Mouse (Mus musculus) c-Kit-positive CD71-positive TER-119-positive erythroid progenitor cells, embryonic 14.5 days (primary cell): Measurements from ENCODE around the gene Hmces.
"Not testable (repeated sequence)": the region's sequence is repeated elsewhere in the genome, so short reads cannot be mapped to it uniquely, and the experiment has no call there.

Experiments
- DNase-seq: peaks from one replicate; pipeline ENCODE4 v3.0.0-alpha.2; 2013; ENCODE audit warnings: low spot score

Hmces gene

GRCm38 (mm10) chr6:87914326-87915102 lies 779 bp downstream of the Hmces start:
- DNase-seq = peak; percentile 34

DNA sequence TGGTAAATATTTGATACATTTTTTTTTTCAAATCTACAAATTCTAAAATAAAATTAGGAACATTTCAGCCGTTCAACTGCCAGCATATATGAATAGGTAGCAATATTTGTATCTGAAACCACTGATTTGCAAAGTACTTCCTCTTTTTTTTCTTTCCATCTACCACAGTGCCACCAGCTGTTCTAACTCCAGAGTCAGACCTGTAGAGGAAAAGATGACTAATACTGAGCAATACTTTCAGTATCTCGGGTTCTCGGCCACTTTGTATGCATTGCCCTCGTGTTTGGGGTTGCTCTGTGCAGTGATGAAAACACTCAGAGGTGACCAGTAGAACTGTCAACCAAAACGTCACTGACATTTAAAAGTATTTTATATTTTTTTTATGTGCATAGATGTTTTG lies 2.2 kb downstream of the Hmces start:
- DNase-seq = no peak

- DNase-seq = no peak
Observed at GRCm38 (mm10) chr6:87921201-87921600, 7.5 kb downstream of the Hmces start.

DNA sequence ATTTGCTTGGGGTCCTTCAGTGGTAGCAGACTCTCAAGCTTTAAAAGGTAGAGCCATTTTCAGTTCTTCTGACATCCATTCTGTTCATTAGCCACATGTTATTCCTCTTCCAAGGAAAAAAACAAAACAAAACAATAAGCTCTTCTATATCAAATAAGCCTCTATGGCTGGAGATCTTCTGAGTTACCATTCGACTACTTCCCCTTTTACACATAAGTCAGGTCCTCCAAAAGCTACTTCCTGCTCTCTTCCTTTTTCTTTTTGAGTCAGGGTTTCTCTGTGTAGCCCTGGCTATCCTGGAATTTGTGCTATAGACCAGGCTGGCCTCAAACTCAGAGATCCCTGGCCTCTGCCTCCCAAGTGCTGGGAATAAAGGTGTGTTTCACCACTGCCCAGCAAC lies 9.9 kb downstream of the Hmces start:
- no peak for DNase-seq

DNA sequence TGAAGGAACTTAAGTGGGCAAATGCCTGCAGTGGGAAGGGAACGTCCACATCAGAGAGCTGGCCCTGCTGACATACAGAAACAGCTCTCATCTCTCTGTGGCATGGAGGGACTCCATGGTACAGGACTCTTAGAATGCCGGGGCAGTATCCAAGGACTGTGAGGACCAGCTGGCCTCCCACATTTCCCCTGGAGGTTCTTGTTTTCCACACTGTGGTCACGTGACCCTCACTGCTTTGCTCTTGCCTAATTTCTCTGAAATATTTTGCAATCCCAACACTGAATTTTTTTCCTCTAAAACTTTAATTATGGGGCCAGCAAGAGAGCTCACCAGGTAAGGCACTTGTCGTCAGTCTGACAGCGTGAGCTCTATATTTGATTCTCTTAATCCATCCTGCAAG lies 21.3 kb downstream of the Hmces start:
- DNase-seq = no peak

GRCm38 (mm10) chr6:87937178-87937788 lies 23.5 kb downstream of the Hmces start:
- DNase-seq = no peak

GRCm38 (mm10) chr6:87938941-87939340 lies 25.2 kb downstream of the Hmces start:
- no peak for DNase-seq

DNA sequence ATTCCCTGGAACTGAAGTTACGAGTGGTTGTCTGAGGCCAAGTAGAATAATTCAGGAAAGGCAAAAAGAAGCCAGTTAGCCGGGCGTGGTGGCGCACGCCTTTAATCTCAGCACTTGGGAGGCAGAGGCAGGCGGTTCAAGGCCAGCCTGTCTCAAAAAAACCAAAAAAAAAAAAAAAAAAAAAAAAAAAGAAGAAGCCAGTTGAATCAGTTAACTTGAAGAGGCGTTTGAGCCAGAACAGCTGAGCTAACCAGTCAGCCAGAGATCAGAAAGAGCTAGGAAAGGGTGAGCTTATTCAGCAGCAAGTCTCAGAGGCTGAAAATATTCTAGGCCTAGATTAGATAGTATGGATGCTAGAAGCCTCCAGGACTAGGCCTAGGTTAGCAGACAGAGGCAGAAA lies 28.4 kb downstream of the Hmces start:
- DNase-seq = no peak

DNA sequence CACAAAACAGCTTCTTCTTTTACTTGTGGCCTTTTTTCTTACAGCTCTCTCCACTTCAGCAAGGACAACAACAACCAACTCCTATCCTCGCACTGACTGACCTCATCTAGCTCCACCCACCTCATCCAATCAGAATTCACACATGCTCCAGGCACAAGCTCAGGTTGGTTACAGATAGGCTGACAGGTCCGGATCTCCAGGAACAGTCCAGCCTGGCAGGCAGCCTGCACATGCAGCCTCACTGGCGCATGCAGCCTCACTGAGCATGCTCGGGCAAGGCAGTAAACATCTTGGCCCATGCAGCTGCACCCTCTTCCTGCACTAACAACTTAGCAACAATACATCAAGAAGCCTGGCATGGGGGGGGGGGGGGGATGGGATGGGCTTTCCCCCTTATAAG lies 48.7 kb downstream of the Hmces start:
- DNase-seq = not testable (repeated sequence)

- DNase-seq = no peak
Observed at GRCm38 (mm10) chr6:87970041-87970440, 56.3 kb downstream of the Hmces start.

DNA sequence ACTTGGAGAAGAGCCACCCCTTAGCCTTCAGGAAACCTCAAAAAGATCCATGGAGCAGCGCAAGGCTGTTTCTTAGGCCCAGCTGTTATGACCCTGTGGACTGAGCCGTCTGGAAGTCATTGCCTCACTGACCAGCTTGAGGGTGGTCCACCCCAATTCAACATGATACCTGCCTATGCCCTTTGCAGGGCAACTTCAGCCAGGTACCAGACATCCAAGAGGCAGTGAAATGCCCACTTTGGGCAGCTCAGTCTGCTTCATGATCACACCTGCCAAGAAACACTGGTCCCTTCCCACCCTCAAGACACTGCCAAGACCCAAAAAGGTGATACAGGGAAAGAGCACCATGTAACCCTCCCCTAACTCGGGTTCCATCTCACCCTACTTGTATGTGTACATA lies 66.0 kb downstream of the Hmces start:
- no peak for DNase-seq

GRCm38 (mm10) chr6:87980374-87981029 lies 66.8 kb downstream of the Hmces start:
- DNase-seq = no peak

DNA sequence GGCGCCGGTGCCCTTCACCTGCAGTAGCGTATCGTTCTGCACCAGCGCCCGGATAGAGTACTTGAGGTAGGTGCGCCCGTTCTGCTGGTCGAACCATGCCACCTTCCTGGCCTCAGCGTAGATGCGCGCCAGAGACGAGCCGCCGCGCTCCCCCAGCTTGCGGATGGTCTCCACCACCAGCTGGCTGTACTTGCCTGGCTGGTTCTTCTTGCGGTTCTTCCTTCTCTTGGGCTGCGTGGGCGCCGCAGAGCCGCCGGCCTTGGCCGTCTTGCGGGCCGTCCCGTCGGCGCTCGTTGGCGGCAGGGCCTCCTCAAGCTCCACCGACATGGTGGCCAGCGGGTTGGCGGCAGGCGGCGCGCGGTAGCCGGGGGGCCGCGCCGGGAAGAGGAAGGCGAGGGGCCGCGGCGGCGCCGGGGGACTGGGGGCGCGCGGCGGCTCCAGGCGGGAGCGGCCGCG lies 67.3 kb downstream of the Hmces start:
- no peak for DNase-seq

DNA sequence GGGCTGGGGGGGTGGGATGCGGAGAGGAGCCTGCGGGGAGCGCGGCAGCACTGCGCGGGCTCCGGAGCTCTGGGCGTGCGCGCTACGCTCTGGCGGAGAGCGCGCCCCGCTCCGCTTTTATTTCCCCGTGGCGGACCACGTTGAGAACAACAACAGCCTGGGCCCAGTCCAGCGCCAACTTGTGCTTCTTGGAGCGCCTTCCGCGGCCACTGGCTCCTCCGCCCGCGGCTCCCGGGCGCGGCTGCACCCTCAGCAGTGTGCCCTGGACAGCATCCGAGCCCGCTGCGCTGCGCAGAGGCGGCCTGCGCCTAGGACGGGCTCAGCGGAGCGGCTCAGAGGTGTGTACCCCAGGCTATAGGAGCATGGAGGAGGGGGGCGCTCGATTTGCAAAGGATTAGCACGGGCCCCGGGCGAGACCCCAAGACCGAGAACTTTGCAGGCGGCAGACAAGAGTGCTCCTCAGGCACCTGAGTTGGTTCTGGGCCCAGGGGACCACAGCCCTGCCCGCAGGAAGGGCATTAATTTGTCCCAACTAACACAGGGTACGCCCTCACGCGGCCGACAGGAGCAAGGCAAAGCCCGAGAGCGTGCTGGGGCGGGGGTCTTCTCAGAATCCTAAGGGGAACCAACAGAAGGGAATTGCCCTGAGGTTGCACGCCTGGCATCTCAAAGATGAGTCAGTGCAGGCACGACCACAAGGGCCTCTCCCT lies 68.0 kb downstream of the Hmces start, which contains the start of gene H1fx:
TSS of gene H1fx (minus strand) at position 91 of the 710 bp plus-strand sequence.
- no peak for DNase-seq

DNA sequence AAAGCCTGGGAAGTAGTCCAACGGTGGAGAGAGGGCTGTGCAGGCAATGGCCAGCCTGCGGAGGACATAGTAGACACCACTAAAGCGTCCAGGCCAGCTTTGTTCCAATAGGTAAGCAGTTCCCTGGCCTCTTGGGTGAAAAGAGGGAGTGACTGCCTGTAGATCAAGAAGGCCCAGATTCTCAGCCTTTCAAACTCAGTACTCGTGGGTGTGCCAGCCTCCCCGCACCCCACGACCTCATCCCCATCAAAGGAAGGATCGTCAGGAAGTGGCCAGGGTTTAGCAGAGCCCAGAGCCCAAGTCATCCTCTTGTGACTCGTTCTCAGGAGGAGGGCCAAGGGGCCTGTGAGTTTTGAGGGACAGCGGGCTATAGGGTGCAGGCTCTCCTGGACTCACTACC lies 68.8 kb downstream of the Hmces start:
- no peak for DNase-seq
